Mouse (Mus musculus): ENCODE measurements around the gene Bmp15.

Bmp15 gene

DNA sequence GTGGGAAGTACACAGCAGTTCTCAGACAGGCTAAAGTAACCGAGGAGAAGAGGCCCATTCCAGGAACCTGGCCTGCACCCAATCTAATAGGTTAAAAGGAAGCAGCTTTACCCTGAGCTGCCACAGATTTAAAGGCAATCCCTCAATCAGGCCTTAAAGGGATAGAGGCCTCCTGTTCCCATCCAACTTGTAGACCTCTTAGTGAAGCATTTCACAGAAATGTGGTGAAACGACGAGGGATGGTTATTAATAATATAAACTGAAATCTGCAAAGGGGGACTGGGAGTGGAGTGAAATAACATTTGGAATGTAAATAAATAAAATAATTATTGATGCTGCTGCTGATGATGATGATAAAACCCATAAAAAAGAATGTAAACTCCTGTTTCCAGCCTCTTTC is at the start of gene Bmp15:
TSS of gene Bmp15 (minus strand) at position 101 of the 400 bp plus-strand sequence.
- DNase-seq (ENCODE audit: low spot score), result no peak

- DNase-seq (ENCODE audit: low spot score), result no peak
Observed at GRCm38 (mm10) chrX:6368822-6369221, 48.3 kb upstream of the Bmp15 start.

GRCm38 (mm10) chrX:6357503-6358114 is 37.1 kb upstream of the Bmp15 start:
- peak; percentile 4 for DNase-seq (ENCODE audit: low spot score)

DNA sequence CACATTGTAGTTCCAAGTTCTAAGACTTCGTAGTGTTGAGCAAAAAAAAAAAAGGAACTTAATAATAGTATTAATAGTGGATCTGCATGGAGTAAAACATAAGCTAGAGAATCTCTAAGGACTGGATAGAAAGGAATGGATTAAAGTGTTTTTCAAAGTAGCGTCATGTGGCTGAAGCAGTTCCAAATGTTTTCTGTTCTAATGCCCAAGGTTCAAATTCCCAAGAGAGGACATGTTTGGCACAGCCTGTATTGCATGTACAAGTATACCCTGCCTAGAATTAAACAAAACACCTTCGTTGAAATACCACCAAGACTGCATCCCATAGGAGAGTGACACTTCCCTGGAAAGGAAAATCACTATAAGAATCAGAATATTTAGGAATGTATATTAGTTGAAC is 36.4 kb upstream of the Bmp15 start:
- no peak for DNase-seq (ENCODE audit: low spot score)

DNA sequence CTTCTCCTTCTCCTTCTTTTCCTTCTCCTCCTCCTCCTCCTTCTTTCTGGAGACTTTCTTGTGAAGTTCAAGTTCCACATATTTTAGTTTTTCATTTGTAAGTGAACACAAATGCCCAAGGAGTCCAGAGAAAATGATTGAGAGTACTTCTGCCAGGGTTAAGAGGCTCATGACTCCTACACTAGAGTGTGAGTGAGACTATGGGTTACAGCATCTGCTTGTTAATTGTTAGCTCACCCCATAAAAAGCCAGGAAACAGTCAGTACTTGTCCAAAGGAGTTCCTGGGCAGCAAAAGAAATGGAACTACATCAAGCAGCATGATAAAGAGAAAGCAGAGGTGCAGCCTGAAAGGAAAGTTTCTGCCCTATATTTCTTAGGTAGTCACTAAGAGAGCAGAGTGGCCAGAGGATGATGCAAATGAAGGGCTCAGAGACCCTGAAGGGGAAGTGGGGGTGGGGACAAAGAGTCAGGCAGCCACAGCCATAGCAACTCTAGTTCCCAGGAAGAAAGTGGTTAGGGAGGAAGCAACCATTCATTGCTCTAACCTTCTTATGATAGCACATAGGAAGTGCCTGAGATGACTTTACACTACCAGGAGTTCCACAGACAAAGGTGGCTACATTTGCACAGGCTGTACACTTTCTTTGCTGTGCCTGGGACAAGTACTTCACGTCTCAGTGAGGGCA is 24.9 kb upstream of the Bmp15 start:
- no peak for DNase-seq (ENCODE audit: low spot score)

GRCm38 (mm10) chrX:6324056-6324455 is 3.5 kb upstream of the Bmp15 start:
- peak; percentile 42 for DNase-seq (ENCODE audit: low spot score)

DNA sequence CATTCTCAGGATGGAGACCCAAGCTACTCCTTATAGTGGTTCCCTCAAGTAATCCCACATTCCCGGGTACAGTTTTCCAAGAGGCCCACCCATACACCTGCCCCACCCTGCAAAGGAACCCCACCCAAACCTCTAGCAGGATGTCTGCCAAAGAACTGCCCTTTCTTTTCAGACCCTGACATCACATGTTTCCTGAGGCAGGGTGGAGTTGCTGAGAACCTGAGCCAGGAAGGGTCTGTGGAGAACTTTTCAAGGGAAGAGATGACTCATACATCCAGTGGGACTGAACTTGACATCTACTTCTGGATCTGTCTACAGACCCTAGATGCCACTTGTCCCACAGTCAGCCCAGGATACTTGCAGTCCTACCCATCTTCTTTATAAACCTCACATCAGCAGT is 2.8 kb downstream of the Bmp15 start:
- no peak for DNase-seq (ENCODE audit: low spot score)

All from embryo, embryonic 10 days (tissue).